Mouse (Mus musculus) T-helper 17 cell (primary cell): ENCODE results near the gene Dot1l.

ENCODE experiments used
- in situ Hi-C, 2 experiments: fragments of 300-600 bp; cut with MboI, MseI; formaldehyde crosslinking; loops; 1 replicate in 1 of 2; 2 replicates in 1 of 2; pipeline ENCODE4 v1.15.1; 2025; ENCODE audit warnings: high pct_unique_total_duplicates in 2 of 2

The Dot1l gene

DNA sequence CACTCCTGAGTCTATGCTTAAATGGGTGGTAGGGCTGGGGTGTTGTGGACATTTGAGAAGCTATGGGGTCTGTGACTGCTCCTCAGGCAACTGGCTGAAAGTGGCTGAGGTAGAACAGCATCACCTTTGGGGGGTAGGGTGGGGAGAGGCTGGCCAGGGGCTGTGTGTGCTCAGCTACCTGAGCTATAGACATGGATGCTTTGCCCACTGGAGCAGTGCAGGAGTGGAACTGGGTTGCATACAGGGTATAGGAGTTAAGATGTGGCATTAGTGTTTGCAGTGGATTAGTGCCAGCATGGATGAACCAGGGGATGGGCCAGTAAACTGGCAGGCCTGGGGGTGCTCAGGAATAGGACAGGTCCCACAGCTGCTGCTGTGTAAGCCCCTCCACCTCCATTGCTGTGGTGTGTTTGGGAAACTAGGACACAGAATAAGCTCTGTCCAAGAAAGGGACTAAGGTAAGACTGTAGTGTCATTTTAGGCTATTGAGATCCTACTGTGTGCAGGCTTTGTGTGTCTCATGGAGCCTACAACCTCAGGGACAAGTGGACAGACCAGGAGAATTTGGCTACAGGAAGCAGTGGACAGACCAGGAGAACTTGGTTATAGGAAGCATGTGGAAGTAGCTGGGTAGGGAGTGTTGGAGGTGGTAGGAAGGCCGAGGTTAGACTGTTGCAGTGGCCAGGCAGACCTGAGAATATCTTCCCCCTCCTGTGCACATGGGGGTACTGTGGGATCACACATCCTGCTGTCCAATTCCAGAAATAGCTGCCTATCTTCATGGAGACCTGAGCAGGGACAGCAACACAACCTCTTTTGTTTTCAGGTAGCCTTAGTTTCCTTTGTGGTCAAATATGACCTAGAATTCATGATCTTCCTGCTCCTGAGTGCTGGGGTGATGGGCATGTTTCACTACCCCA is 74.6 kb downstream of the Dot1l start:
- in situ Hi-C loops, result no loop called here

- in situ Hi-C loops, result no loop called here
Observed at GRCm38 (mm10) chr10:80831136-80831535, 76.1 kb downstream of the Dot1l start.

GRCm38 (mm10) chr10:80832818-80833217 is 77.8 kb downstream of the Dot1l start:
- in situ Hi-C loops, result no loop called here

- in situ Hi-C loops, result loop anchor here in 1 of 2 experiments (5.0 kb wide), 1 partner anchor 42 kb away; no protein-coding TSS in a partner anchor
Observed at GRCm38 (mm10) chr10:80835617-80836016, 80.6 kb downstream of the Dot1l start.

- in situ Hi-C loops, result loop anchor here in 1 of 2 experiments (5.0 kb wide), 1 partner anchor 40 kb away; no protein-coding TSS in a partner anchor
Observed at GRCm38 (mm10) chr10:80836949-80837379, 82.0 kb downstream of the Dot1l start.

DNA sequence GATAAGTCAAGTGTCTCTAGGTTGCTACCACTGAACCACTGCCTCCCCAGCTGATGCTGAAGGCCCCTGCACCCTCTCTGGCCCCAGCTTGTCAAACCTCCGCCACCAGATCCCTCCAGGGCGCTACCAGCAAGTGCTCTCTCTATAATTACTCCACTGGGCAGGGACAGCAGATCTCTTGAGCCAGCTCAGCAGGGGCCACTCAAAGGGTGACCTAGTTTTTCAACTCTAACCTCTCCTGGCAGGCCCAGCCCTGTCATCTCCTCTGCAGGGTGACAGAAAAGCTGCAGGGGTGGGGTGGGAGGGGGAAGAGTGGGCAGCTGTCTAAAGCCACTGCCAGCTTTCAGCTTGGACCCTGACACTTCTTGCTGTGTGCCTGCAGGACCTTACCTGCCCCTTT is 82.8 kb downstream of the Dot1l start:
- in situ Hi-C loops, result loop anchor here in 1 of 2 experiments (5.0 kb wide), 1 partner anchor 39 kb away; no protein-coding TSS in a partner anchor

GRCm38 (mm10) chr10:80838346-80838912 is 83.4 kb downstream of the Dot1l start:
- in situ Hi-C loops, result loop anchor here in 1 of 2 experiments (5.0 kb wide), 1 partner anchor 39 kb away; no protein-coding TSS in a partner anchor

- in situ Hi-C loops, result loop anchor here in 1 of 2 experiments (5.0 kb wide), 1 partner anchor 37 kb away; no protein-coding TSS in a partner anchor
Observed at GRCm38 (mm10) chr10:80839848-80840247, 84.8 kb downstream of the Dot1l start.

- in situ Hi-C loops, result no loop called here
Observed at GRCm38 (mm10) chr10:80841685-80842084, 86.7 kb downstream of the Dot1l start.

GRCm38 (mm10) chr10:80842334-80842733 is 87.3 kb downstream of the Dot1l start:
- in situ Hi-C loops, result no loop called here

GRCm38 (mm10) chr10:80843087-80843930 is 88.3 kb downstream of the Dot1l start:
- in situ Hi-C loops, result no loop called here

GRCm38 (mm10) chr10:80843931-80844547 is 89.0 kb downstream of the Dot1l start, which contains the start of gene Lingo3:
TSS of gene Lingo3 (minus strand) at chr10:80844039.
- in situ Hi-C loops, result no loop called here
